Mouse (Mus musculus) CH12.LX (cell line): ENCODE measurements at regions not wholly inside any gene's neighbourhood (a gene's known extent, or its start where the extent isn't known, plus 50 kb on each side); places are given as distances from the start of the nearest gene placed in this dataset.

Source experiments
- DNase-seq: peaks from one replicate; pipeline ENCODE4 v3.0.0-alpha.2; 2013; ENCODE audit errors: extremely low read depth
- H3K27ac ChIP-seq: 2 replicates; pipeline ENCODE4 v1.5.1; 2012; ENCODE audit warnings: low read depth, mild to moderate bottlenecking, control low read depth, moderate library complexity; ENCODE audit not compliant: insufficient read depth
- H3K27me3 ChIP-seq: replicated peaks from 2 replicates; pipeline ENCODE3; 2012; ENCODE audit warnings: inconsistent platforms
- H3K36me3 ChIP-seq, 2 experiments: replicated peaks in 1 of 2; 2 replicates each; pipeline versions ENCODE3 to v1.6.1; 2012; ENCODE audit warnings: inconsistent platforms in 1 of 2, low read length in 1 of 2, mild to moderate bottlenecking in 1 of 2, mixed read lengths in 1 of 2, moderate library complexity in 1 of 2; ENCODE audit not compliant: control insufficient read depth in 1 of 2, insufficient read depth in 1 of 2
- H3K4me1 ChIP-seq, 2 experiments: 2 replicates each; pipeline ENCODE4 v1.6.1; 2012; ENCODE audit warnings: inconsistent platforms in 1 of 2, moderate library complexity in 1 of 2; ENCODE audit not compliant: insufficient read depth in 2 of 2, control insufficient read depth in 1 of 2
- H3K4me2 ChIP-seq: 2 replicates; pipeline ENCODE4 v1.6.1; 2012; ENCODE audit warnings: low read depth, mild to moderate bottlenecking, control low read depth; ENCODE audit not compliant: poor library complexity, insufficient read depth, severe bottlenecking
- H3K4me3 ChIP-seq, 3 experiments: fragments of 150-350 bp in 1 of 3; sonication (generic) in 1 of 3; replicated peaks in 1 of 3; 2 replicates each; pipeline versions ENCODE3 to v1.5.1; 2011 to 2012; ENCODE audit warnings: low read depth in 2 of 3, low read length in 2 of 3, mild to moderate bottlenecking in 2 of 3, moderate library complexity in 2 of 3, control low read depth in 1 of 3, improper control_type of control experiment in 1 of 3, inconsistent platforms in 1 of 3, mixed read lengths in 1 of 3; ENCODE audit not compliant: poor library complexity in 1 of 3
- H3K79me2 ChIP-seq: replicated peaks from 2 replicates; pipeline ENCODE4 v1.6.1; 2012; ENCODE audit warnings: mild to moderate bottlenecking, moderate library complexity; ENCODE audit not compliant: control insufficient read depth, poor library complexity, insufficient read depth, severe bottlenecking; ENCODE audit errors: extremely low read depth
- H3K9ac ChIP-seq: 2 replicates; pipeline ENCODE4 v1.6.1; 2012; ENCODE audit warnings: low read depth, mild to moderate bottlenecking, control low read depth, moderate library complexity; ENCODE audit not compliant: insufficient read depth
- H3K9me3 ChIP-seq: replicated peaks from 2 replicates; pipeline ENCODE3; 2012; ENCODE audit warnings: low read length, inconsistent platforms, mixed read lengths
- BHLHE40 ChIP-seq: IDR thresholded peaks from 2 replicates; pipeline ENCODE4 v1.6.1; 2011; ENCODE audit warnings: mild to moderate bottlenecking, low read depth, low read length, improper control_type of control experiment
- CTCF ChIP-seq, 2 experiments: IDR thresholded peaks in 1 of 2; conservative IDR thresholded peaks in 1 of 2; 2 replicates each; pipeline ENCODE4 v1.5.1; 2011 to 2012; ENCODE audit warnings: low read depth in 2 of 2, low read length in 2 of 2, improper control_type of control experiment in 1 of 2, inconsistent platforms in 1 of 2, mild to moderate bottlenecking in 1 of 2, moderate library complexity in 1 of 2
- ETS1 ChIP-seq: conservative IDR thresholded peaks from 2 replicates; pipeline ENCODE4 v1.6.1; 2012; ENCODE audit warnings: low read depth, mild to moderate bottlenecking, inconsistent platforms, low read length, improper control_type of control experiment, moderate library complexity
- GABPA ChIP-seq: IDR thresholded peaks from 2 replicates; pipeline ENCODE4 v1.6.1; 2012; ENCODE audit warnings: low read depth, low read length, improper control_type of control experiment, inconsistent platforms; ENCODE audit not compliant: insufficient replicate concordance
- HCFC1 ChIP-seq: IDR thresholded peaks from 2 replicates; pipeline ENCODE4 v1.6.1; 2012; ENCODE audit warnings: low read depth, mild to moderate bottlenecking, inconsistent platforms, low read length, improper control_type of control experiment
- IRF4 ChIP-seq: IDR thresholded peaks from 2 replicates; pipeline ENCODE4 v1.6.1; 2014; ENCODE audit warnings: low read depth, mild to moderate bottlenecking, inconsistent platforms, low read length, improper control_type of control experiment
- KAT2A ChIP-seq: IDR thresholded peaks from 2 replicates; pipeline ENCODE4 v1.6.1; 2012; ENCODE audit warnings: low read length, improper control_type of control experiment, inconsistent platforms; ENCODE audit not compliant: insufficient replicate concordance
- MXI1 ChIP-seq: IDR thresholded peaks from 2 replicates; pipeline ENCODE4 v1.6.1; 2011; ENCODE audit warnings: mild to moderate bottlenecking, low read depth, low read length, improper control_type of control experiment
- MYC ChIP-seq: IDR thresholded peaks from 2 replicates; pipeline ENCODE4 v1.6.1; 2011; ENCODE audit warnings: low read depth, mild to moderate bottlenecking, improper control_type of control experiment, low read length
- NRF1 ChIP-seq: IDR thresholded peaks from 2 replicates; pipeline ENCODE4 v1.6.1; 2014; ENCODE audit warnings: low read depth, mild to moderate bottlenecking, inconsistent platforms, low read length, improper control_type of control experiment, moderate library complexity
- PAX5 ChIP-seq: IDR thresholded peaks from 2 replicates; pipeline ENCODE4 v1.6.1; 2012; ENCODE audit warnings: low read length, inconsistent platforms, mixed read lengths
- UBTF ChIP-seq: IDR thresholded peaks from 2 replicates; pipeline ENCODE4 v1.6.1; 2012; ENCODE audit warnings: low read depth, mild to moderate bottlenecking, inconsistent platforms, low read length, improper control_type of control experiment, moderate library complexity
- USF2 ChIP-seq: conservative IDR thresholded peaks from 2 replicates; pipeline ENCODE4 v1.6.1; 2011; ENCODE audit warnings: low read depth, low read length, improper control_type of control experiment
- ZC3H11A ChIP-seq: IDR thresholded peaks from 2 replicates; pipeline ENCODE4 v1.6.1; 2012; ENCODE audit warnings: low read depth, mild to moderate bottlenecking, inconsistent platforms, low read length, improper control_type of control experiment
- ZNF384 ChIP-seq: IDR thresholded peaks from 2 replicates; pipeline ENCODE4 v1.6.1; 2012; ENCODE audit warnings: low read depth, low read length, improper control_type of control experiment, inconsistent platforms
- dilution Hi-C: fragments of 300-500 bp; cut with MboI; formaldehyde crosslinking; loops from 2 replicates; pipeline ENCODE4 v1.14.3; 2020; ENCODE audit warnings: low sequenced_read_pairs; ENCODE audit not compliant: extremely low pct_unique_long_range_greater_than_20kb, extremely low pct_ligation_motif_present
- in situ Hi-C: fragments of 300-500 bp; cut with MboI; formaldehyde crosslinking; loops from 3 replicates; pipeline ENCODE4 v1.14.3; 2019; ENCODE audit warnings: low sequenced_read_pairs, low pct_ligation_motif_present, low pct_unique_long_range_greater_than_20kb, mixed read lengths

- TF ChIP-seq ZNF384 (no peak), HCFC1 (no peak)
- Histone ChIP-seq H3K4me3 (no peak overlapping the region), H3K36me3 (no peaks in the 10 kb centered on the region), H3K79me2 (no peaks in the 10 kb centered on the region), H3K4me2 (no peak overlapping the region), H3K27me3 (no peaks in the 10 kb centered on the region), H3K9ac (no peak overlapping the region), H3K27ac (no peak overlapping the region), H3K9me3 (no peaks in the 10 kb centered on the region), H3K4me1 (no peaks in the 10 kb centered on the region)
- dilution Hi-C loops (no loop called here), in situ Hi-C loops (no loop called here)
- no peak for DNase-seq
Measured at GRCm38 (mm10) chr19:37795552-37796343, 98.2 kb downstream of the Cyp26a1 start.

GRCm38 (mm10) chr19:37800161-37800660, 102.6 kb downstream of the Cyp26a1 start:
- Histone ChIP-seq H3K9ac (no peak overlapping the region), H3K4me1 (no peaks in the 10 kb centered on the region), H3K9me3 (no peaks in the 10 kb centered on the region), H3K27me3 (no peaks in the 10 kb centered on the region), H3K27ac (no peak overlapping the region), H3K4me3 (no peak overlapping the region), H3K36me3 (no peaks in the 10 kb centered on the region), H3K4me2 (no peak overlapping the region), H3K79me2 (no peaks in the 10 kb centered on the region)
- dilution Hi-C loops (no loop called here), in situ Hi-C loops (no loop called here)
- TF ChIP-seq IRF4 (no peak), NRF1 (no peak), CTCF (conservative IDR thresholded peaks at IDR 0.05 in 1 of 2, IDR thresholded peaks at IDR 0.05 in 1 of 2; ENCODE audit: low read depth in 2 of 2, low read length in 2 of 2) (no peak), MXI1 (no peak), HCFC1 (no peak), ETS1 (no peak), GABPA (no peak), USF2 (no peak), BHLHE40 (no peak), ZC3H11A (no peak), PAX5 (no peak), UBTF (no peak), KAT2A (no peak), MYC (no peak)
- no peak for DNase-seq
